Mouse (Mus musculus) brown adipose tissue, adult 24 weeks (tissue): Measurements from ENCODE around the gene Pld1. TPM values are rescaled to one million over a fixed set of nuclear protein-coding genes. Genes with fewer than 3 reads are reported as not detected.

Source experiments
- H3K27ac ChIP-seq: fragments of 200-500 bp; replicated peaks from 2 replicates; pipeline ENCODE4 v1.5.1; 2012; ENCODE audit warnings: low read depth, mild to moderate bottlenecking, low read length
- H3K4me1 ChIP-seq: fragments of 200-500 bp; 2 replicates; pipeline ENCODE4 v1.6.1; 2012; ENCODE audit warnings: low read length, mixed read lengths; ENCODE audit not compliant: control insufficient read depth, insufficient read depth, insufficient read length
- H3K4me3 ChIP-seq: fragments of 200-500 bp; 2 replicates; pipeline ENCODE4 v1.5.1; 2012; ENCODE audit warnings: low read depth, mild to moderate bottlenecking, low read length, moderate library complexity; ENCODE audit not compliant: insufficient read depth
- polyA plus RNA-seq: library from polyadenylated mRNA; stranded (reverse); fragments of >200 nt; gene quantifications from 2 replicates; pipeline ENCODE4 v1.2.4, GENCODE M21; 2012; ENCODE audit not compliant: missing spikeins, insufficient read depth, insufficient read length

The Pld1 gene
- polyA plus RNA-seq, 1 experiment = 3.0 TPM

- Histone ChIP-seq H3K4me1 (no peaks in the 10 kb centered on the region), H3K27ac (no peak overlapping the region), H3K4me3 (no peak overlapping the region)
Observed at GRCm38 (mm10) chr3:28091296-28091695, 152.8 kb downstream of the Pld1 start.

DNA sequence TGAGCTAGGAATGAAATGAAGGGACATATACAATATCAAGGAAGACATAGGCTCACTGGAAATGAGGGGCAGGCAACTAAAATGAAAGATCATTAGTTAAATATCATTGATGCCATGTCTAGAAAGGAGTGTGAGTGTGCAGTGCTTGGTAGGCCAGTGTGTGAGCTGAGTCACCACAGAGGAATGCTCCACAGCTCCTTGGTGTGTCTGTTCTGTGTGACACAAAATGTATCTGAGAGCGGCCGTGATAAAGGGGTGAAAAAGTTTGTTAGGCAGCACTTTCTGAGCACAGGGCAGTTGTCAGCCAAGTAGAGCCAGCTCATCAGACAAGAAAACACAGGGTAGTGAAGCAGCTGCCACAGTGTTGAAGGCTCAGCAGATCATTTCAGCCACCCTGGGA lies 153.2 kb downstream of the Pld1 start:
- Histone ChIP-seq H3K4me3 (no peak overlapping the region), H3K27ac (no peak overlapping the region), H3K4me1 (no peaks in the 10 kb centered on the region)

DNA sequence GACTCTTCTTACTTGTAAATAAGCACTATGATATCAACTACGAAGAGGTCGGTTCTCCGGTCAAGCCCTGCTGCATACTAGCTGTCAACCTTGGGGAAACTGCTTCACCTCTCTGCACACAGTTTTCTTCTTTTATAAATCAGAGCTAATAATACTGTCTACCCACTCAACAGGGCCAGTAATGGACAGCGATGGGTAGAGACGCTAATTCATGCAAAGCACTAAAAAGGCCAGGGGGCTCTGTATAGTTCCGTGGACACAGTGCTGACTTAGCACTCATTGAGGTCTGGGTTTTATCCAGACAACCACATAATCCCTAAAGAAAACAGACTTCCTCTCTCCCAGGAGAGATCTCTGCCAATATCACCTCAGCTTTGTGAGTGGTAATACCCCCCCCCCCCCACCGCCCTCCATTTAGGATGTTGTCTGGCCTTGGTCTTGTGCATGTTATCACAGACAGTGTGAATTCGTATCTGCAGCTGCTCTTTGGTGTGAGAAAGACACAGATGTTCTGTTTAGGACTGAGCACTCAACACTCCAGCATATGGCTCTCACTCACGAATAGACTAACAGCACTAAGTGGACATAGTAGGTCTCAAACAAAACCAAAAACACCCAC lies 155.3 kb downstream of the Pld1 start:
- no peak overlapping the region for H3K27ac ChIP-seq
- no peaks in the 10 kb centered on the region for H3K4me1 ChIP-seq
- H3K4me3 ChIP-seq = no peak overlapping the region

DNA sequence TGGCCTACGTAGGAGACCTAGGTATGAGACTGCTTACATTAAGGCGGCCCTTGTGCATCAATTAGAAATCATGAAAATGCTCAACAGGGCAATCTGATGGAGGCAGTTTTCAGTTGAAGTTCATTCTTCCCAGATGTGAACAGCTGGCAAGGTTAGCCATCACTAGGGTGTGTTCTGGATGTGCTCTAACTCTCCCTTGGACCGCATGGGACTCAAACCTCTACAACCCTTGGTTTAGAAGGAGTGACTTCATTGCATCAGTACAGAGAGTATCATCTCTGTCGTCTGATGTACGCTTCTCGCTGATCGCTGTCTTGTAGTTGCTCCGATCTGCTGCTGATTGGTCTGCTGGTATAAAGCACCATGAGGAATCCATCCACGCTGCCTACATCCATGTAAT lies 157.0 kb downstream of the Pld1 start:
- Histone ChIP-seq H3K4me1 (no peaks in the 10 kb centered on the region), H3K27ac (no peak overlapping the region), H3K4me3 (no peak overlapping the region)

GRCm38 (mm10) chr3:28099175-28099574 lies 160.7 kb downstream of the Pld1 start:
- no peak overlapping the region for H3K27ac ChIP-seq
- H3K4me1 ChIP-seq = no peaks in the 10 kb centered on the region
- no peak overlapping the region for H3K4me3 ChIP-seq

DNA sequence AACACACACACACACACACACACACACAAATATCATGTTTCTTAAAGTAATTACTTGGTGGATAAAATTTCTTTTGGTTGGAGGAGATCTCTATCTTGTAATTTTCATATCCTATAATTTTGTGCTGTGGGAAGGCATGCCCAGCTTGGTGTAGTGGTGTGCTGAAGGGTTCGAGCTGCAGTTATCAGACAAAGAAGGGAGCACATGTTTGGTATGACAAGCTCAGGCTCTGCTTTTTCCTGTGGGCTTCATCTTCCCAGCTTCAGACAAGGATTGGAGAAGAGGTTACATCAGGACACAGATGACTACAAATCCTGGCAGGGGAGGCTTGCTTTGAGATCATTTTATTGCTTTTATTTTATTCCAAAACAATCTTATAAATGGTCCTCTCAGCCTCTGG lies 166.5 kb downstream of the Pld1 start:
- Histone ChIP-seq H3K4me1 (no peaks in the 10 kb centered on the region), H3K27ac (no peak overlapping the region), H3K4me3 (no peak overlapping the region)

DNA sequence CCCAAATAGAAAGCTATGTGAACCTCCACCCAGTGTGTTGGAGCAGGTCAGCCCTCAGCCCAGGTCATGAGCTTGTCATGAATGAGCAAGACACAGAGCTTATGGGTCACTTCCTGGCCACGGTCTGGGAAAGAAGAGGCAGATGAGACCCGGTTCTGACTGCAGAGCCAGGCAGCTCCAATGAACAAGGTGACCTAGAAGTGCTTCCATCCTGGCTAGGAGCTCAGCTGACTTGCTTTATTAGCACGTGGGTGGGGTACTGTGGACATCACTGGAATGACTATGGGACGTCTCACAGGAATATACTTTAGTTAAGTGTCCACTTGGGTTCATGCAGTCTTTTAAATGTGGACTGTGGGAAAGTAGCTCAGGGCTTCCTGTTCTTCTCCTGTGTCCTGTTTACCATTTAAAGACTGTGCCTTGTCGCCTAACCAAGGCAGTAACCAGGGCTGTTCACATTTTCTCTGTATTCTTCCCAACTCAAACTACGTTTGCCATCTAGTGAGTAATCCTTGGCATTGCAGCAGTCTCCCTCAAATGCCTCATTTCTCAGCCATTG lies 169.0 kb downstream of the Pld1 start:
- no peak overlapping the region for H3K4me3 ChIP-seq
- no peaks in the 10 kb centered on the region for H3K4me1 ChIP-seq
- peak overlapping the region; percentile 69 for H3K27ac ChIP-seq

DNA sequence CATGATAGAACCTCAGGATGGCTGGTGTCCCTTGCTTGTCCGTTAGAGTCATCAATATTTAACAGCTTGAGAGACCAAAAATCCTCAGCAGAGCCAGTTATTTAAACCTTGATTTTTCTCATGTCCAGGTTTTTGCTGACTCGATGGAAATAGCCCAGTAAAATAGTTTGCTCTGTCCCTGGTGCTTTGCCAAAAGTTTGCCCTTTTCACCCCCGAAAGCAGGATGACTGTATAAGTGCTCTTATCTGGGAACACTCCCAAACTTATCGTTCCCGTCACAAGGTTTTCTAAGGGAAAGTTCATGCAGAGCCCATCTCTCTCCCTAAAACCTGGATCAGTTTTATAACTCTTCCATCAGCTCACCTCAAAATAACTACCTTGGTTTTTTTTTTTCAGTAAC lies 173.0 kb downstream of the Pld1 start:
- Histone ChIP-seq H3K27ac (no peak overlapping the region), H3K4me3 (no peak overlapping the region)

GRCm38 (mm10) chr3:28113881-28114280 lies 175.4 kb downstream of the Pld1 start:
- Histone ChIP-seq H3K27ac (no peak overlapping the region), H3K4me3 (no peak overlapping the region), H3K4me1 (no peaks in the 10 kb centered on the region)

More for the DNA sequence above, 173.0 kb downstream of the Pld1 start:
- no peaks in the 10 kb centered on the region for H3K4me1 ChIP-seq

GRCm38 (mm10) chr3:28141716-28142115 lies 203.2 kb downstream of the Pld1 start:
- Histone ChIP-seq H3K4me3 (no peak overlapping the region), H3K4me1 (no peaks in the 10 kb centered on the region; the same call in 1 of the 2 replicates), H3K27ac (0 out of 2 replicates have a peak overlapping the region, but pooled peaks have one; percentile 15)

GRCm38 (mm10) chr3:28142121-28142520 lies 203.6 kb downstream of the Pld1 start:
- Histone ChIP-seq H3K27ac (no peak overlapping the region), H3K4me3 (no peak overlapping the region), H3K4me1 (no peaks in the 10 kb centered on the region; the same call in 1 of the 2 replicates)

GRCm38 (mm10) chr3:28144676-28145075 lies 206.2 kb downstream of the Pld1 start:
- H3K4me1 ChIP-seq = no peaks in the 10 kb centered on the region; the same call in 1 of the 2 replicates
- no peak overlapping the region for H3K27ac ChIP-seq
- no peak overlapping the region for H3K4me3 ChIP-seq

DNA sequence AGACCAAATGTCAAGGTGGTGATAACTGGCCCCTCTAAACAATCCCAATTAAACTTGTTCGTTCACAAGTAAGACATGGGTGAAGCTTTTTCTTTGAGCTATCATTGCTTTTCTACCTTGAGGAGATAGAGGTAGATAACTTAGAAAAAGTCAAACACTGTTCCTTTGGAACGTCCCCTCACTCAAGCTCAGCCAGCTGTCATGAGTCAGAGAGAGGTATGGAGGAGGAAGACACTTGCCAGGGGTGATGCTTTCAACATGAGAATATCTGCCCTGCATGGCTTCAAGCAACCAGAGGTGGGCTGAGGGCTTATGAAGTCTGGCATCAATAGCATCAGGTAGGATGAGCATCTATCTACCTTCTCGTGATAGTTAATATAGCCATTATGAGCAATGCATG lies 207.0 kb downstream of the Pld1 start:
- H3K4me1 ChIP-seq = no peaks in the 10 kb centered on the region; the same call in 1 of the 2 replicates
- no peak overlapping the region for H3K4me3 ChIP-seq
- 0 out of 2 replicates have a peak overlapping the region, but pooled peaks have one; percentile 50 for H3K27ac ChIP-seq

DNA sequence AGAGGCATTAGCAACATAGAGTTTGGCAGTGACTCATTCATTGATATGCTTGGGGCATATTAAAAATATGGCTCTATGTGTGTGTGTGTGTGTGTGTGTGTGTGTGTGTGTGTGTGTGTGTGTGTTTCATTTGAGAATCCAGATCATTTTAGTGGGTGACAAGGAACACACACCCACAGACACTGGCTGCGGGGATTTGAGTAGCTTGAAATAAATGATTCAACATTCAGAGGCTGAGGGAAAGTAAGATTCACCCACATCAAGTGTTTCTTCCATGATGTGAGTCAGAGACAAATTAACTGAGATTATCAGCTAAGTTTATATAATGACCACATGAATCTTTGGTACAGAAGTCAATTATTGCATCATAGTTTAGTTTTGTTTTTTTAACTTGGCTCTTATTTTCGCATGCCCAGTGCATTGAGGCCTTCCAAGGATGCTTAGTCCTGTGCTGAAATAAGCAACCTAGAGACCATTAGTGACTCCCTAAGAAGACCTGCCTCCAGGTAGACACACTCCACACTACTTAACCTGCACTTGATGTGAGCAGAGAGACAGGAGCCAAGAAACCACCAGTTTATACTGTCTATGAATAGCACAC lies 211.3 kb downstream of the Pld1 start:
- Histone ChIP-seq H3K4me3 (no peak overlapping the region), H3K4me1 (no peaks in the 10 kb centered on the region; the same call in 1 of the 2 replicates), H3K27ac (no peak overlapping the region)

GRCm38 (mm10) chr3:28158006-28158405 lies 219.5 kb downstream of the Pld1 start:
- H3K4me3 ChIP-seq = no peak overlapping the region
- no peak overlapping the region for H3K27ac ChIP-seq
- H3K4me1 ChIP-seq = no peaks in the 10 kb centered on the region

DNA sequence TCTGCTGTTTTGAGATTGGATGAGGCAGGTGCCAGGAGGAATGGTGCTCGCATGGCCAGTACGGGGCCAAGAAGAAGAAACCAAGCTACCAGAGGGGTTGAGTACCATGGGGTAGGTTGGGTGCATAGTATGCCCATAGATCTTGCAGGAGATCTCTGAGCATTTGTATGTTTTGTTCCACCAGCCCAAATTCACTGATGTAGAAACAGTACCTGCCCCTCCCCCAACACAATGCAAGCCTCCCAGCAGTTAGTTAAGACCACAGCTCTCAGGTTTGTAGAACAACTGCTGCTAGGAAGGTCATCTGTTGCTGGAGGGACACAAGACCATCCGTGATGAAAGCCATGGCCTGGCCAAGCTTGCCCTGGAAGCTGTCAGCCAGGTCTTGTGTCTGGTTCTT lies 220.4 kb downstream of the Pld1 start:
- no peak overlapping the region for H3K4me3 ChIP-seq
- no peaks in the 10 kb centered on the region for H3K4me1 ChIP-seq
- no peak overlapping the region for H3K27ac ChIP-seq
